Mouse (Mus musculus): Measurements from ENCODE around the gene Nap1l4.
A peak's percentile ranks its signal among the peaks of the same experiment; 100 is the strongest.

Nap1l4 gene

DNA sequence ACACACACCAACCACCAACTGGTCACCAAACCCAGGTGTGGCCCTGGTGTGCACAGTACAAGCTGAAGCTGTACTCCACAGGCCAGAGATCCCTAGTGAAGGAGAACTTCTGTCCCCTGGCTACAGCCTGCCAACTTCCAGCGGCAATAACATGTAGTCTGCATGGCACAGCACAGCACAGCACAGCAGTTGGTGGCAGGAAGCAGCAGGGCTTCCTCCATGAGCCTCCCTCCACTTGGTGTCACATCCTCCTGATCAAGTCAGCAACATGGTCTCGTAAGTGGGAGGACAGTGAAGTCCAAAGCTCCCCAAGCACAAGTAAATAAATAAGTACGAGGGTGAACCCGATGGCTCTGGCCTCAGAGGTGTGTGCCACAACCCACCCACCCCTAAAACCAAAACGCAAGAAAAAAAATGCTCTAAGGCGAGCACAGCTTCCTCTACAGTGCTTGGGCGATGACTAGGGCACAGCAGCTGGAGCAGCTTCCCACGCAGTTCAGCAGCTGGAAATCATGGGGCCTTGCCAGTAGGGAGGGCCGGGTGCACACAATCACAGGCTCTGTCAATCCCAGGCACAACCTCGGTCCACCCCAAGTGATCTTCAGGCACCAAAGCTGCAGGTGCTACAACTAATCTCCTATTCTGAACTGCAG lies 35.0 kb downstream of the Nap1l4 start:
- no peak for DNase-seq

DNA sequence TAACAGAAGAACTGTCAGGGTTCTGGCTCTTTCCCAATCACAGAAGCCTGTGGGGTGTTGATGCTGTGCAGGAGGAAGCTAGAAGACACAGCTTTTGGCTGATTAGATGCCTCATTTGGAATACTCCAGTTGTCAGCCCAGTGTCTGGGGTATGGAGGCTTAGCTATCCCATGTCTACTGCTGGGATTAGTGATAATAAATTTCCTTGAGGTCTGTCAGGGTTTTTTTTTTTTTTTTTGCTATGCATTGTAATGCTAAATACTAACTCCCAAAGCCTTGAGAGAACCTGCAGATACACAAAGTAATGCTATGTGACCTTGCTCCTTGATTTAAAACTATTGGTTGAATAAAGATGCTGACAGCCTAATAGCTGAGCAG lies 37.6 kb downstream of the Nap1l4 start:
- DNase-seq: no peak

DNA sequence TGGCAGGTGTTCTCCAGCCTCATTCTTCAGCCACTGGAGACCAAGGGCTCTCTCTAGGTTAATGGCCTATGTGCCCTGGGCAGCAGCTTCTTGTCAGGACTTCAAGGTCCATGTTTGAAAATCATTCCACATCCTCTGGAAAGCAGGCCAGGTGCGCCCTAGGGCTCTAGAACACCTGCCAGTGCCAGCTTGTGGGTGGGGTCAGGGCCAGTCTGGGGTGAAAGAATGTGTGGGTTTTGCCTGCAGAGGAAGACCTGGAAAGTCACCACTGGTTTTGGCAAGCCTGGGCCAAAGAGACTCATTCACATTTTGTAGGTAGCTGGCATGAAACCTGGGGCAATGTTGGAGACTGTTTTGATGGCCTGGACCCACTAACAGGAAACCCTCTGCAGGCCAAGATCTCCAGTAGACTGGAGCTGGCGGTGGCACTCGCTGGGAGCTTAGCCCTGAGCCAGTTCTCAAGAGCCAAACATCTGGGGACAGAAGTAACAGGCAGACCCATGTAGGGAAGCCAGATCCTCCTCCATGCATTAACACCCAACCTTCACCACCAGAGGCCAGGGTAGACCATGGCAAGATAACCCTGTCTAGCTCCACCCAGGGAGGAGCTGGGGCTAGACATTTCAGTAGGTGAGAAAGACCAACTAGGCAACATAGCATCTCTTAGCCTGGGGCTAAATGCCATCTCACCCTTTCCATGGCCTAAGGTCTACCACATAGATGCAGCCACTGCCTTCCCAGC lies 38.1 kb downstream of the Nap1l4 start:
- no peak for DNase-seq

DNA sequence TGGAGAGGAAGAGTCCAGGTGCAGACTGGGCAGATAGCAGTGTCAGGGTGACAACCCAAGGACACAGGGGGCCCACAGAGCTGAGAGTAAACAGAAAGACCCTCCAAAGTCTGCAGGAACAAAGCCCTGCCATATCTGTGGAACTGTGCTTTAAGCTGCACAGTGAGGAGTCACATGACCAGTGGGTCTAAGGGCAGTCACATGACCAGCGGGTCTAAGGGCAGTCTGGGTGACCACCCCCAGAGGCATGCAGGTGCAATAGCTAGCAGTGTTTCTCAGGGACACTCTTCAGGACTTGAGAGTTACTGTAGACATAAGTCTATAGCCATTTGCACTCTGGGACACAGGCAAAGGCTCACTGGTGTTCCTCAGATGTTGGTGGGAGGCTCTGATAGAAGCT lies 39.3 kb downstream of the Nap1l4 start:
- DNase-seq: peak; percentile 46

DNA sequence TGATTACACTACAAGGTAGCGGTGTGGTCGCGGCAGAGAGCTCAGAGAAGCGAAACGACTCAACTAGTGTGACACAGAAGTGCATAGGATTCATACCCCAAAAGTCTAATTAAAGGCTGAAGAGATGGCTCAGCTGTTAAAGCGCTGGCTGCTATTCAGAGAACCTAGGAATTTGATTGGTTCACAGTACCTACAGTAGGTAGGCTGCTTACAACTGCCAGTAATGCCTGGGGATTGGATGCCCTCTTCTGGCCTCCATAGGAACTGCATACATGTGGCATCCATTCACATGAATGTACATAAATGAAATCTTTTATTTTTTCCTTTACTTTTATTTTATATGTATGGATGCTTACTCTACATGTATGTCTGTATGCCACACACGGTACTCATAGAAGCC lies 42.2 kb downstream of the Nap1l4 start:
- peak; percentile 81 for DNase-seq

DNA sequence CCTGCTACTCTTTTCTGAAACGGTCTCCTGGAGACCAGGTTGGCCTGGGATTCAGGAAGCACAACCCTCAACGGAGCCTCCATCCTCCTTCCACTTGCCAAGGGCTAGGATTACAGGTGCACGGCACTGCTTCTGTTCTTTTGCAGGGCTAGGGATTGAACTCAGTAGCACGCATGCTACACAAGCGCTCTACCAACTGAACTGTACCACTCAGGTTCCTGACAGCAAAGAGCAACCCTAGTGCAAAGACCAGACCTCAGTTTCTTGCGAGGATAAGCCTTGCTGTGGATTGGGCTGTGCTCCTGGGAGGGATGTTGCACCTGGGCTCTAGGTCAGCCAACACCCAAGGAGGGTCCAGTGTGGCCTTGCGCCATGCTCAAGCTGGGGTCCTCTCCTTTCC lies 42.6 kb downstream of the Nap1l4 start:
- DNase-seq: no peak

DNA sequence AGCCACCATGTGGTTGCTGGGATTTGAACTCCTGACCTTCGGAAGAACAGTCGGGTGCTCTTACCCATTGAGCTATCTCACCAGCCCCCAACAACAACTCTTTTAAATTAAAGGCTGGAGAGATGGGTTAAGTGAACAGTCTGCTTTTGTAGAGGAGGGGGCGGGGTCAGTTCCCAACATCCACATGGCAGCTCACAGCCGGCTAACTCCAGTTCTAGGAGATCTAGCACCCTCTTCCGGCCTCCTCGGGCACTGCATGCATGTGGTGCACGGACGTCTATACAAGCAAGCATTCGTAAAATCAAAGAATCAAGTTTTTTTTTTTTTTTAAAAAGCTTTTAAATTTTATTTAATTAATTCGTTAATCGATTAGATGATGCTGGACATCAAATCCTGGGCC lies 43.1 kb downstream of the Nap1l4 start:
- peak; percentile 91 for DNase-seq

DNA sequence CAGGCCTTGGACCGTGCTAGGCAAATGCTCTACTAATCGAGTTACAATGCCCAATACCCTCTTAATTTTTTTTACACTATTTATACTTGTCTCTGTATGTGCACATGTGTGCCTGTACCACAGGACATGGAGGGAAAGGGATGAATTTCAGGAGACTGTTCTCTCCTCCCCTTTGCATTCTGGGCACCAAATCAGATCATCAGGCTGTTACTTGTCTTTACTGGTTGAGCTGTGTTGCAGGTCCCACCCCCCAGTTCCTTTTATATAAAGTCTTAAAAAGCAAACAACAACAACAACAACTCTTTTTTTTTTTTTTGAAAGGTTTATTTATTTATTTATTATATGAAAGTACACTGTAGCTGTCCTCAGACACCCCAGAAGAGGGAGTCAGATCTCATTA lies 43.5 kb downstream of the Nap1l4 start:
- DNase-seq: no peak

DNA sequence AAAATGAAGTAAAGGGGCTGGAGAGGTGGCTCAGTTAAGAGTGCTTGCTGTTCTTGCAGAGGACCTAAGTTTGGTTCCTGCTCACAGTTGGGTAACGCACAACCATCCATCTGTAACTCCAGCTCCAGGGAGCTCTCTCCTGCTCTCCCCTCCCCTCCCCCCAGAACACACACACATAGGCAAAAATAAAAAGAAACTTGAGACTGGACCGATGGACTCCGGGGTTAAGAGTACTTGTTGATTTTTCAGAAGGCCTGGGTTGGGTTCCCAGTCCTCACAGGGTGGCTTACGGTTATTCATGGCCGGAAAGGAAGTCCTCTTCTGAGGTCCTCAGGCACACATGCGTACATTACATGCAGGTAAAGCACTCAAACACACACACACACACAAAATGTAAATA lies 45.0 kb downstream of the Nap1l4 start:
- no peak for DNase-seq

DNA sequence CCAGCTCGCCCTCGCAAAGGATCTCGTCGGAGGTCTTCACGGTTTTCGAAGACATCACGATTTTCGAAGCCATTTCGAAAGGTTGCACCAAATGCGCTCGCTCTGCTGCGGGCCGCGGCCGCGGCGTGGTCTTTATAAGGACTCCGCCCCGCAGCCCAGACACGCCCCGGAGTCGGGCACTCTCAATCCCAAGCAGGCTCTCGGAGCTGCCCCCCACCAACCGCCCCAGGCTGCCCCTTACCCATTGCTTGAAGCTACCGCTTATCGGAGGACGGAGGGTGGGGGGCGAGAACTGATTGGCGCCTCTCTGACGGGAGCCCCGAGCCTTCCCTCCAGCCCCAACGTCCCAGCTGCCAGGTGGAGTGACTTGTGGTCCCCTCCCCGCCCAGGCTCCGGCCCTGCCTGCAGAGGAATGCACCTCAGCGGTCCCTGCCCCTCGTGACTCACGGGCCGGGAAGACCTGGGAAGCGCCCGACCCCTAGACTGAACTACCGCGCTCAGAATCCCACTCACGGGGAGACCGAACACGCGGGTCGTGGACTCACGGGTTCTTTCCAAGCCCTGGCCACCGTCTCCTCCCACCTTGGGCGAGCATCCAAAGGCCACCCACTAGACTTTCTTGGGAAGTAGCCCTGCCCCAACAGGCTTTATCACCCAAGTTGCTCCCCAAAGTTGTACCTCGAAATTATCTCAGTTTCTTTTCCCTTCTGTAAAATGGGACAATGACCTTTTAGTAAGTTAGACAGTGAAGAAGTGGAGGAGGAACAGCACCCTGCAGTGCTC lies 46.3 kb downstream of the Nap1l4 start, which contains the start of gene Phlda2:
Phlda2 (minus strand) TSS at position 733 of the 783 bp plus-strand sequence.
- peak; percentile 67 for DNase-seq

DNA sequence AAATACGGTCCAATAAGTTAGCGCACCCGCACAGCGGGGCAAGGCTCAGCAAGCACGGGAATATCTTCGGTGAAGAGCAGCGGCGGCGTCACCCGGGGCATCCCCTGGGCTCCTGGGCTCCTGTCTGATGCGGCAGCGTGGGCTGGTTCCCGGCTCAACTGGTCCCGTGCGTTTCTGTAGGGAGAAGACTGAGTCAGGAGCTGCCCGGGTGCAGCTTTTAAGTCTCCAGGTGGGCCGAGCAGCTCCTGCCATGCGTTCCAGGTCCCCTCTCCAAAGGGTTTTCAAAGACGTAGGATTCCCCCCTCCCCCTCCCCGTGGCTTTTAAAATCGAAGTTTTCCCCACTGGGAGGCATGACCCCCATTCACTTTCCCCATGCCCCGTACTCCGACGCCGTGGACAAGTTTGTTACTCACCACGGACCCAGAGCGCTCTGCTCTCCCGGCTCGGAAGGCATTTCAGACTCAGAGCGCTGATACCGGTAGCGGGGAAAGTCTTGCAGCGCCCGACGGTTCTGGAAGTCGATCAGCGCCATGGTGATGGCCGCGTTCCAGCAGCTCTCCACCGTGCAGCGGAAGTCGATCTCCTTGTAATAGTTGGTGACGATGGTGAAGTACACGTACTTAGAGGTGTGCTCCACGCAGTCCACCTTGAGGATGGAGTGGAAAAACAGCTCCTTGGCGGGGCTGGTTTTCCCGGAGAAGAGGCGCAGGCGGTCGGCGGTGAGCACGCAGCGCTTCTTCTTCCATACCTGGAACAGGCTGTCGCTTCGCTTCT lies 47.1 kb downstream of the Nap1l4 start:
- peak; percentile 77 for DNase-seq

DNA sequence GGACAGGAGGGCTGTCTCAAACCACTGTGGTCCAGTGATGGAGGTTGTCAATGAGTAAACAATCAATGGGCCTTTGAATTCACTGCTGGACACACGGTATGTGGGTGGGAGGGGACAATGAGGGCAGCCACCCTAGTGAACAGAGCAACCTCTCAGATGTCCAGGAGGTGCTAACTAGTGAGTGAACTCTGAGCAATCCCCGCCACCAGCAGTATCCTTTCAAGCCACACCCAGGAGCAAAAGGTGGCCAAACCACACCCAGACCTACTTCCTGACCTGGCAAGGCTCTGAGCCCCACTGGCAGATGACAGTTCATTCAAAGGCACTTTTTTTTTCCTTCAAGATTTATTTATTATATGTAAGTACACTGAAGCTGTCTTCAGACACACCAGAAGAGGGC lies 48.0 kb downstream of the Nap1l4 start:
- peak; percentile 53 for DNase-seq

DNA sequence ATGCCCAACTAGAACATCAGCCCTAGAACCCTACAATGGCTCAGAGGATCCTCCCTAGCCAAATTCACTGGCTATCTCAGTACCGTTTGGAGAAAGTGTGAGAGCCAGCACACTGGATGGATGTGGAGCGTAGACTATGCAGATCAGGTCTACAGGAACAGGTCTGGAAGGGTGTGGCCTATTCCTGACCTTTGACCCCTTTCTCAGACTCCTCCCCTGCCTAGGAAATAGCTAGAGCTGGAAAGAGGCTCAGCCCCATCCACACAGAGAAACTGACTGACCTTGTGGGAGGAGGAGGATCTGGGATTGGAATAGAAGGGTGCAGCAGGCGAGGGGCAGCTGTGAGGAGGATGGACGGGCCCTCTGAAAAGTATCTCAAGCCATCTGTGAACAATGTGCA lies 50.3 kb downstream of the Nap1l4 start:
- no peak for DNase-seq

DNA sequence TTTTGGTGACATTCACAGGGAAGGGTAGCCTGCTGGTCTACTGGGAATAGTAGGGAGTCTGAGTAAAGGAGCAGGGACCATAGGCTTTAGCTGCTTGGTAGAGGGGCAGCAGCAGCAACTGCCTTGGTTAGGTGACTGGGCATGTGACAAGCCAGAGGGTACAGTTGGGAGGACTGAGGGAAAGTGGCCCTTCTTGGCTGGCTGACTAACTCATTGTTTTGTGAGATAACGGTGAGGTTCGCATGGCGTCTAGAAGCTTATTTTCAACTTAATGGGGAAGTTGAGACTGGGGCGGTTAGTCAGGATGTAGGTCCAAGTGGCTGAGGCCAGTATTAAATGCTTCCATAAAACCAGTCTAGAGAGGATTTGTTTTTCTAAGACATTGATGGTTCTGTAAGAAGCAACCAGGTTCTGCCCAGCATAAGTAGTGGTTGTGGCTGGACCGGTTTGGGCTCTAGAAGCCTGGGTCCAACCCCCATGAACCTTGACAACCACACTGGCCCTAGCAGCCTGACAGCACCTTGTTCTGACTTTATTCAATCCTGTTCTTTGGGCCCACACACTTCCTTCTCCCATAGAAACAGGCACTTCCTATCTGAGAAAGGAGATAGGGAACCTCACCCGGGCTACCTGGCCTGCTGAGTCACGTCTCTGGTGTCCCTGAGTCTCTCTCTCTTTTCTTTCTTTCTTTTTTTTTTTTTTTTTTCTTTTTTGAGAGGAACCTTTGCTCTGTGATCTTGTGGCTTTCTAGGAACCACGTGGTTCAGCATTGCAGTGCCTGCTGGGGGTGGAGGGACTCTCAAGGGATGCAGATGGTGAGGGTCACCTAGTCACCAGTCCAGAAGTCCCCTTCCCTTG lies 53.6 kb downstream of the Nap1l4 start:
- no peak for DNase-seq

DNA sequence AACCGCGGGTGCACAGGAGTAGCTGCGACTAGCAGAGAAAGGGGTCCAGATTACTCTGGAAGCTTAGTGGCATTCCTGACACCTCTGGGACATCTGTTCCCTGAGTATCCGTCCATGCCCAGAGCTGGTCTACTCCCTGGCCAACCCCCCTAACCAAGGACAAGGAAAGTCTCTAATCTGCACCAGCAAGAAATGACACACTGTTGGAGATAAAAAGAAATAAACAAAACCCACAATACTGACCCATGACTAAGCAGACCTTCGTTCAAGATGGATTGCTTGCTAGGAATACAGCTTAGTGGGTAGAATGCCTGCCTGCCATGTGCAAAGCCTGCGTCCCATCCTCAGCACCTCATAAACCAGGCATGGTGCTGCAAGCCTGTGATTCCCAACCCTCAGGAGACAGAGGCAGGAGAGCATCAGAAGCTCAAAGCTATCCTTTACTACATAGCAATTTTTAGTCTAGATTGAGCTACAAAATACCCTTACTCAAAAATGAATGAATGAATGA lies 55.2 kb downstream of the Nap1l4 start:
- DNase-seq: no peak

DNA sequence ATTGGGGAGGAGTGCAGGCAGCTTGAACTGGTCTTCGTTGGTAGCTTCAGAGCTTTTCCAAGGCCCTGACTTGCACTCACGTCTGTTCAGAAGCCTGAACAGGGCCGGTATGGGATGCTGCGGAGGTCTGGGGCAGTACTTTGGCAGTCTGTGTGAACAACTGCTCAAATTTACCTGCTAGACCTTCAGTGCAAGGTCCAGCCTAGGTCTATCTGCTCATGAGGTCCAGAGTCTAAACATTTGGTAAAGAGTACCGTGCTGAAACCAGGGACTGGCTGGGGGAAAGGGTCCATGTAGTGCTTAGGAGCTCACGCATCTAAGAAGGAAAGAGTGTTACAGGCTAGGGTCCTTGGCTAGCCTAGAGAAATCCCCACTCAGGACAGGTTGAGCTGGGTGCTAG lies 59.2 kb downstream of the Nap1l4 start:
- no peak for DNase-seq

DNA sequence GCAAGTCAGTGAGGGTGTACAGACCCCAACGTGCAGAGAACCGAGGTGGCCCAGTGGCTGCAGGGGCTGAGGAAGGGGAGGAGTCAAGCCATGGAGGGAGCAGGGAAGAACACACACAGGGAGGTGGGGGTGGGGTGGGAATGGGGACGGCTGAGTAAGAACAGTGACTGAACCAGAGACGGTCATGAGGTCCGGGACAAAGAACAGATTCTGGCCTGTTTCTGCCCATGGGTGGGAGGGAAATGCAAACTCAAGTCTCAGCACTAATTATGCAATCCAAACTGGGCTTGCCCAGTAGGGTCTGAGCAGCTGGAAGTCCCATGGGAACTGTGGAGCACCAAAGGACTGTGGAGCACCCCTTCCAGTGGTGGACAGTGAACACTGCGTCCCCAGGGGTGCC lies 66.4 kb downstream of the Nap1l4 start:
- no peak for DNase-seq

DNA sequence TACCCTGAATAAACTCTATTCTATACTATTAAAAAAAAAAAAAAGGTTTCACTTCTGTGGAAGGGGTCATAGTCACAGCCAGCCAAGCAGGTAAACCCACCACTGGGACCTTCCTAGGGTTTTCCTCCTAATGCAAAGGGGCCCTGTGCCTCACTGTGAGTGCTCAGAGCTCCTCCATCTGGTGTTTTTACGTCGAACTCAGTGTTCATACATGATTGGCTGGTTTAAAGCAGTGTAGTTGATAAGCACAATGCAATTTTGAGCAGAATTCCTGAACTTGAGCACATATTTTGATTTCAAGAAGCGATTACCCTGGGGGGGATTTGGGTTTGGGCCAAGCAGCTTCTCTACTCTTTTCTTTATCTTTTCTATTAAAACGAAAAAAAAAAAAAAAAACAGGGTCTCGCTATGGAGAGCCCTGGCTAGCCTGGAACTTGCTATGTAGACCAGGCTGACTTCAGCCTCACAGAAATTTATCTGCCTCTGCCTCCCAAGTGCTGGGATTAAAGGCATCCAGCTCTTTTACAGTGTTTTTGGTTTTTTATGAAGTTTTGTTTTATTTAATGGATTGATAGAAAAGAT lies 67.0 kb downstream of the Nap1l4 start:
- no peak for DNase-seq

DNA sequence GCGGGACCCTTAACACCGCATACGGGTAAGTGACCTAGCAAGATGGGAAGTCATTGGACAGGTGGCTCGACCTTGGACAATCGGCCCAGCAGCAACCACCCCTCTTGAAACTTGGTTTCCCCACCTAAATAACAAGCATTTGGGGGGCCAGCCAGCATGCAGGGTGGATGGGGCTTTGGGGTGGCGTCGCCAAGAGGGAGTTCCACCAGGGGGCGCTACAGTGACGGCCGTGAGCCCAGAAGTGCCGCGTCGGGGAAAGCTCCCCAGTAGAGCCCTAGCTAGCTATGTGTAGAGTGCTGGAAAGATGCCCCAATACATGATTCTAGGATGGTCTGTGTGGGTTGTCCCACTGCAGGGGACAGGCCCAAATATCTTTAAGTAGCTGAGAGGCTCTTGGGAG lies 68.4 kb downstream of the Nap1l4 start:
- DNase-seq: peak; percentile 85

DNA sequence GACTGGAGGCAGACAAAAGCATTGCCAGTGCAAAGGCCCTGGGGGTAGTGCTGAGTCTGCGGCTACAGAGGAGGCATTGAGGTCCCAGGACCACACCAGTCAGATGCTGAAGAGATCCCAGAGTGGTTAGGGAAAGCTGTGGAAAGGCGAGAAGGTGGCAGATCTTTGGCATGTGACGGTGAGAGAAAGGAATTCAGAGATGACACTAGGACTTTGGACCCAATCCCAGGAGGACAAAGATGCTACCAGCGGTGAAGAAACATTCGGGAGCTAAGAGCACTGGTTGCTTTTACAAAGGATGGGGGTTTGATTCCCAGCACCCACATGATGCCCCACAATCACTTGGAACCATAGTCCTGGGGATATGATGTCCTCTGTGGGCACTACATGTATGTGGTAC lies 71.1 kb downstream of the Nap1l4 start:
- no peak for DNase-seq

DNA sequence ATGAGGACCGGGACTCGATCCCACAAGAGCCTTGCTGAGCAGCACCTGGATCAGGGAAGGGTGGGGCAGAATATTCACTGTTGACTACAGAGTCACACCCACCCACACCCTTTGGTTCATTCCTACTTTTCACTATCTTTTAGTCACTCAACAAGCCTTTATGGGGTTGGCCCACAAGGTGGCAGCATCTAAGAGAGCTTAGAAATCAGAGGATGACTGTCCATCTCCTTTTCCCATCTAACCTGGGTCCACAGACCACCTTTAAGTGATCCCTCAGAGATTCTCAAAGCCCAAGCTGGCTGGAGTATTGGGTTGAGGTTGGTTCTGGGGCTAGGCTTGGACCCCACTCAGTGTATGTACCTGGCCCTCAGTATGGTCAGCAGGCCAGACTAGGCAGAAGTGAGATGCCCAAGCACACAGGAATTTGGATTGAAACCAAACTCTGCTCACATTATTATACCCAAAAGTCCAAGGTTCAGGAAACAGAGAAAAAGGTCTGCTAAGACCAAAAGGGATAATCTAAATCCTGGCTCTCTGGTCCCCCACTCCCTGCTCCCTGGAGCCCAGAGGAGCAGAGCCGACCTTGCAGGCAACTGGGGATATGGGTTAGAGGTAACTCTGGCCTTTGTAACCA lies 72.1 kb downstream of the Nap1l4 start:
- DNase-seq: no peak
